In the genomic region with DNA sequence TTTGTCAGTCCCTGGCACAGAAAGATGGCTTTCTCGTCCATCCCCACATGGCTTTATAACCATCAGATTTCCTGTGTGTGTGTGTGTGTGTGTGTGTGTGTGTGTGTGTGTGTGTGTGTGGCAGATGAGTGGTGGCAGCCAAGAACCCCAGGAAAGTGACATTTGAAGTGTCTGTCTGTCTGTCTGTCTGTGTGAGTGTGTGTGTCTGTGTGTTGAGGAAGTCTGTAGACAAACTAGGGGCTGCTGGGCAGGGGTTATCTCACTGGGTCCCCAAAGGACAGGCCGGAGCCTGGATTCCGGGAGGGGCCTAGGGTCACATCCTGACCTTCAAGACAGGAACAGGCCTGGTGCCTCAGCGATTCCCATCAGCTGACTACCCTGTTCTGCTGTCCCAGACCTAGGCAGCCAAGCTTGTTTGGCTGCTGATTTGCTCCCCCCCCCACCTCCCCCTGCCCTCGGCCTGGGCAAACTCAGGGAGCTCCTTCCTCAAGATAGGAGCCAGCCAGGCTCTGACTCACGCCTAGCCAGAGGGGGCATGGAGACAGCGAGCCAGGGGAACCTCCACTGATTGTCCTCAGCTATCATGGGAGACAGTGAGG, we compare ENCODE assay signal across 9 mouse cellular contexts. TPM values are rescaled to one million over a fixed set of nuclear protein-coding genes. Genes with fewer than 3 reads are reported as not detected.
DNase-seq lines count a peak whose midpoint lies in the region; ATAC-seq and TF ChIP-seq lines count a peak whose summit lies in the region.
"Had no signal": no experiment of that assay in that cellular context is flagged by ENCODE, and none has a peak within 500 bp of the region (broad histone marks: within the 10 kb centered on the region; RNA-seq: fewer than 3 reads in every experiment).

No protein-coding gene starts in this region.

- peak; percentile 55 to 71 for DNase-seq in kidney, postnatal 4 days
- DNase-seq in stomach, postnatal 0 days (ENCODE audit: low spot score), result peak; percentile 68
- no peak for DNase-seq in left cerebral cortex, adult 2 months (ENCODE audit: extremely low spot score in 1 of 2, low spot score in 2 of 2)
- DNase-seq in gastrocnemius, adult 18-20 months (ENCODE audit: low spot score), result no peak

- 0 out of 2 replicates have a peak, but pooled peaks have one; percentile 1 for TF ChIP-seq CTCF in stomach, postnatal 0 days (IDR thresholded peaks at IDR 0.05; ENCODE audit: low read depth)
- TF ChIP-seq CTCF in left cerebral cortex, adult 2 months (IDR thresholded peaks at IDR 0.05), result no peak

- H3K4me1 ChIP-seq in megakaryocyte, embryonic 14.5 days, result peaks cover 58% of the 10 kb centered on the region
- H3K4me1 ChIP-seq in heart, embryonic 11.5 days (ENCODE audit: control insufficient read depth, insufficient read depth, low read length), result peaks cover 38% of the 10 kb centered on the region
- H3K4me1 ChIP-seq in stomach, postnatal 0 days (replicated peaks; ENCODE audit: control insufficient read depth, insufficient read depth), result peaks cover 4% of the 10 kb centered on the region

- intact Hi-C loops in left cerebral cortex, adult 2 months (cut with DNase I), result no loop called here

- 10% methylated on average over 7 of the region's 7 CpGs for WGBS in heart, embryonic 11.5 days (ENCODE audit: insufficient replicate concordance)
- 40% methylated on average over 7 of the region's 7 CpGs for WGBS in stomach, postnatal 0 days

- H3K9ac ChIP-seq in heart, embryonic 11.5 days (ENCODE audit: low read depth, low read length), result peak overlapping the region; percentile 64
- no peak overlapping the region for H3K9ac ChIP-seq in stomach, postnatal 0 days (ENCODE audit: low read length)

- no peak for TF ChIP-seq EP300 in stomach, postnatal 0 days (optimal IDR thresholded peaks at IDR 0.05)

- peaks cover 92% of the 10 kb centered on the region for H3K36me3 ChIP-seq in megakaryocyte, embryonic 14.5 days (replicated peaks; ENCODE audit: low read length)
- no peaks in the 10 kb centered on the region for H3K36me3 ChIP-seq in heart, embryonic 11.5 days (ENCODE audit: control insufficient read depth, insufficient read depth, low read length)
- H3K36me3 ChIP-seq in stomach, postnatal 0 days (ENCODE audit: control insufficient read depth, insufficient read depth, low read length), result no peaks in the 10 kb centered on the region

- no peaks in the 10 kb centered on the region for H3K9me3 ChIP-seq in megakaryocyte, embryonic 14.5 days
- no peaks in the 10 kb centered on the region for H3K9me3 ChIP-seq in heart, embryonic 11.5 days (replicated peaks; ENCODE audit: control insufficient read depth, low read length)
- H3K9me3 ChIP-seq in stomach, postnatal 0 days (ENCODE audit: control insufficient read depth, low read length), result no peaks in the 10 kb centered on the region
- H3K9me3 ChIP-seq: G1E had no signal

- peak overlapping the region; percentile 85 for H3K27ac ChIP-seq in heart, embryonic 11.5 days (ENCODE audit: low read depth, low read length)
- peak overlapping the region; percentile 58 for H3K27ac ChIP-seq in stomach, postnatal 0 days (replicated peaks)
- H3K27ac ChIP-seq in left cerebral cortex, adult 2 months, result no peak overlapping the region

- ATAC-seq in megakaryocyte, adult 5-6 weeks (ENCODE audit: poor library complexity, severe bottlenecking), result no peak
- peak; percentile 73; the same call in 1 of the 2 replicates for ATAC-seq in heart, embryonic 11.5 days (replicated peaks; ENCODE audit: insufficient number of reproducible peaks, low FRiP score, low TSS enrichment)
- peak; percentile 72 for ATAC-seq in stomach, postnatal 0 days (ENCODE audit: low FRiP score, low TSS enrichment)
- no peak for ATAC-seq in frontal cortex, adult (ENCODE audit: low TSS enrichment)

- no peaks in the 10 kb centered on the region for H3K27me3 ChIP-seq in megakaryocyte, embryonic 14.5 days (replicated peaks)
- H3K27me3 ChIP-seq in heart, embryonic 11.5 days (ENCODE audit: control insufficient read depth, insufficient read depth, low read length), result no peaks in the 10 kb centered on the region
- no peaks in the 10 kb centered on the region for H3K27me3 ChIP-seq in stomach, postnatal 0 days (ENCODE audit: control insufficient read depth, insufficient read depth, low read length)

- H3K4me3 ChIP-seq in megakaryocyte, embryonic 14.5 days (replicated peaks), result peak overlapping the region; percentile 73
- H3K4me3 ChIP-seq in heart, embryonic 11.5 days (ENCODE audit: low read depth, low read length), result no peak overlapping the region
- no peak overlapping the region for H3K4me3 ChIP-seq in stomach, postnatal 0 days (ENCODE audit: low read depth, low read length)
- no peak overlapping the region for H3K4me3 ChIP-seq in left cerebral cortex, adult 2 months

- H3K4me2 ChIP-seq in heart, embryonic 11.5 days, result no peak overlapping the region
- H3K4me2 ChIP-seq in stomach, postnatal 0 days (replicated peaks; ENCODE audit: low read depth), result no peak overlapping the region

RNA-seq across cellular contexts. Expression of gene Eng, which starts 15.2 kb away (rescaled TPM):
- polyA plus RNA-seq in megakaryocyte, embryonic 14.5 days (2012; ENCODE audit: insufficient read depth, low replicate concordance), result 90.6 and 227 TPM in 2 replicates
- total RNA-seq in megakaryocyte, adult 5-6 weeks (2015), result 6.3 and 7.9 TPM in 2 replicates
- 2.0 and 2.2 TPM in 2 replicates for total RNA-seq in megakaryocyte, adult 5-6 weeks (2017)
- 113 and 127 TPM in 2 replicates for polyA plus RNA-seq in heart, embryonic 11.5 days (2014; fragmentation: Nextera tagmentation; extraction: Ambion mirVana)
- polyA plus RNA-seq in stomach, postnatal 0 days (2015; fragmentation: Nextera tagmentation; extraction: Ambion mirVana), result 23.0 and 23.3 TPM in 2 replicates
- total RNA-seq in left cerebral cortex, adult 2 months (2021), result 10 to 100 TPM; 22.2 to 23.0 TPM
- 10 to 100 TPM; 21.1 to 34.1 TPM for total RNA-seq in gastrocnemius, adult 18-20 months (2021)

RNA-seq across cellular contexts. Expression of gene Ak1, which starts 40.0 kb away (rescaled TPM):
- 11.0 and 12.2 TPM in 2 replicates for polyA plus RNA-seq in megakaryocyte, embryonic 14.5 days (2012; ENCODE audit: insufficient read depth, low replicate concordance)
- total RNA-seq in megakaryocyte, adult 5-6 weeks (2015), result not detected in 2 replicates
- not detected in 2 replicates for total RNA-seq in megakaryocyte, adult 5-6 weeks (2017)
- polyA plus RNA-seq in heart, embryonic 11.5 days (2014; fragmentation: Nextera tagmentation; extraction: Ambion mirVana), result 212 and 221 TPM in 2 replicates
- 21.8 and 26.1 TPM in 2 replicates for polyA plus RNA-seq in stomach, postnatal 0 days (2015; fragmentation: Nextera tagmentation; extraction: Ambion mirVana)
- 100 to 1,000 TPM; 140 to 153 TPM for total RNA-seq in left cerebral cortex, adult 2 months (2021)
- total RNA-seq in gastrocnemius, adult 18-20 months (2021), result 1,000 to 10,000 TPM; 1,543 to 1,586 TPM

RNA-seq across cellular contexts. Expression of gene Fpgs, which starts 42.3 kb away (rescaled TPM):
- 39.7 and 57.5 TPM in 2 replicates for polyA plus RNA-seq in megakaryocyte, embryonic 14.5 days (2012; ENCODE audit: insufficient read depth, low replicate concordance)
- 0.91 and 4.6 TPM in 2 replicates for total RNA-seq in megakaryocyte, adult 5-6 weeks (2015)
- total RNA-seq in megakaryocyte, adult 5-6 weeks (2017), result 2.6 and 3.0 TPM in 2 replicates
- 14.5 and 15.3 TPM in 2 replicates for polyA plus RNA-seq in heart, embryonic 11.5 days (2014; fragmentation: Nextera tagmentation; extraction: Ambion mirVana)
- polyA plus RNA-seq in stomach, postnatal 0 days (2015; fragmentation: Nextera tagmentation; extraction: Ambion mirVana), result 15.1 and 17.3 TPM in 2 replicates
- total RNA-seq in left cerebral cortex, adult 2 months (2021), result 10 to 100 TPM in 1 of 2 experiments, 1 to 10 TPM in 1; 9.4 to 10.5 TPM
- 1 to 10 TPM; 4.8 to 5.4 TPM for total RNA-seq in gastrocnemius, adult 18-20 months (2021)

RNA-seq across cellular contexts. Expression of gene Cdk9, which starts 51.3 kb away (rescaled TPM):
- 148 and 403 TPM in 2 replicates for polyA plus RNA-seq in megakaryocyte, embryonic 14.5 days (2012; ENCODE audit: insufficient read depth, low replicate concordance)
- 82.1 and 84.4 TPM in 2 replicates for total RNA-seq in megakaryocyte, adult 5-6 weeks (2015)
- total RNA-seq in megakaryocyte, adult 5-6 weeks (2017), result 73.9 and 79.2 TPM in 2 replicates
- polyA plus RNA-seq in heart, embryonic 11.5 days (2014; fragmentation: Nextera tagmentation; extraction: Ambion mirVana), result 53.8 and 61.2 TPM in 2 replicates
- 55.8 and 57.8 TPM in 2 replicates for polyA plus RNA-seq in stomach, postnatal 0 days (2015; fragmentation: Nextera tagmentation; extraction: Ambion mirVana)
- 100 to 1,000 TPM; 129 to 134 TPM for total RNA-seq in left cerebral cortex, adult 2 months (2021)
- total RNA-seq in gastrocnemius, adult 18-20 months (2021), result 10 to 100 TPM; 19.3 to 19.9 TPM

RNA-seq across cellular contexts. Expression of gene Sh2d3c, which starts 59.2 kb away (rescaled TPM):
- polyA plus RNA-seq in megakaryocyte, embryonic 14.5 days (2012; ENCODE audit: insufficient read depth, low replicate concordance), result 13.4 and 21.1 TPM in 2 replicates
- total RNA-seq in megakaryocyte, adult 5-6 weeks (2015), result 49.8 and 56.2 TPM in 2 replicates
- 30.1 and 38.2 TPM in 2 replicates for total RNA-seq in megakaryocyte, adult 5-6 weeks (2017)
- 26.4 and 29.1 TPM in 2 replicates for polyA plus RNA-seq in heart, embryonic 11.5 days (2014; fragmentation: Nextera tagmentation; extraction: Ambion mirVana)
- 7.7 and 8.4 TPM in 2 replicates for polyA plus RNA-seq in stomach, postnatal 0 days (2015; fragmentation: Nextera tagmentation; extraction: Ambion mirVana)
- 10 to 100 TPM; 31.1 to 42.5 TPM for total RNA-seq in left cerebral cortex, adult 2 months (2021)
- total RNA-seq in gastrocnemius, adult 18-20 months (2021), result 1 to 10 TPM; 5.7 to 7.3 TPM

Comparison
In these comparisons a context has a peak if more than half of its experiments do, and no peak if none do; other contexts are left out.
1. ATAC-seq: peak in heart, embryonic 11.5 days (single experiment) and stomach, postnatal 0 days (single experiment); none in megakaryocyte, adult 5-6 weeks (single experiment) and frontal cortex, adult (single experiment).
2. DNase-seq: peak in kidney, postnatal 4 days (2 of 2) and stomach, postnatal 0 days (single experiment); none in left cerebral cortex, adult 2 months (0 of 2) and gastrocnemius, adult 18-20 months (single experiment).
3. RNA of gene Ak1, which starts 40.0 kb away (total RNA-seq): 1,543 to 1,586 TPM in gastrocnemius, adult 18-20 months and 140 to 153 TPM in left cerebral cortex, adult 2 months; not detected in megakaryocyte, adult 5-6 weeks; every median in the first group is over 100 times any median in the second.